In the genomic region with DNA sequence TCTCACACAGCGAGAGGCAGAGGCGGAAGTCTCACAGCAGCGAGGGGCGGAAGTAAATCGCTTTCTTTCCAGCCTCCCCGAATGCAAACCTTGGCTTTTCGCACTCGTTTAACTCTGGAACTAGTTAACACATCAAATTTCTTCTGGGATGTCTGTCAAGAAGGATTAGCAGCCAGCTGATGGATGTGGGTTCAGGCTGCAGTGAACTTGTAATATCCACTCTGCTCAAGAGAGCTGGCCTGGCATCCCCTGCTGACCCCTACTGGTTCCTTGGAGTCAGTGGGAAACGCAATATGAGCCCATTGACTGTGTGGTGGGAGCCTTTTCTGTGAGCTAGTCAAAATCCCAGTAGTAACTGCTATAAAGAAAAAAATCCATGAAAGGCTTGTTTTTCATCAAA, we compare ENCODE assay signal across 8 mouse cellular contexts.
DNase-seq lines count a peak whose midpoint lies in the region; ATAC-seq and TF ChIP-seq lines count a peak whose summit lies in the region.

No protein-coding gene starts in this region.

- no peak overlapping the region for H3K27ac ChIP-seq in heart, adult 2 months
- H3K27ac ChIP-seq in hindbrain, embryonic 16.5 days (ENCODE audit: low read depth, low read length) = no peak overlapping the region
- H3K27ac ChIP-seq in midbrain, embryonic 14.5 days (replicated peaks; ENCODE audit: low read depth, low read length) = no peak overlapping the region

- DNase-seq in heart, adult 2 months = no peak
- no peak for DNase-seq in heart, adult 9 months (ENCODE audit: low spot score in 2 of 2)
- peak; percentile 54 for DNase-seq in embryo, embryonic 9.5 days (ENCODE audit: extremely low spot score)
- DNase-seq in midbrain, embryonic 14.5 days = peak; percentile 72
- DNase-seq in frontal cortex, postnatal 10 days (ENCODE audit: low spot score in 2 of 2) = no peak
- no peak for DNase-seq in cerebellum, adult 9-11 months
- no peak for DNase-seq in spleen, adult 12 weeks (ENCODE audit: low spot score)

- H3K9ac ChIP-seq in heart, adult 2 months (ENCODE audit: low read depth, low read length) = no peak overlapping the region
- no peak overlapping the region for H3K9ac ChIP-seq in hindbrain, embryonic 16.5 days (ENCODE audit: low read depth, low read length)
- H3K9ac ChIP-seq in midbrain, embryonic 14.5 days (replicated peaks; ENCODE audit: low read length) = no peak overlapping the region

- no peaks in the 10 kb centered on the region for H3K79me2 ChIP-seq in heart, adult 2 months (replicated peaks; ENCODE audit: control insufficient read depth, insufficient read depth, low read length)

- TF ChIP-seq EP300 in heart, adult 2 months (IDR thresholded peaks at IDR 0.05; ENCODE audit: insufficient read depth, low read depth, low read length) = no peak

- H3K27me3 ChIP-seq in heart, adult 2 months (ENCODE audit: control insufficient read depth, insufficient read depth, low read length) = no peaks in the 10 kb centered on the region
- no peaks in the 10 kb centered on the region for H3K27me3 ChIP-seq in hindbrain, embryonic 16.5 days (replicated peaks; ENCODE audit: control insufficient read depth, insufficient read depth, low read length)
- no peaks in the 10 kb centered on the region for H3K27me3 ChIP-seq in midbrain, embryonic 14.5 days (ENCODE audit: control insufficient read depth, insufficient read depth, low read length)

- H3K9me3 ChIP-seq in hindbrain, embryonic 16.5 days (ENCODE audit: control insufficient read depth, low read length) = no peaks in the 10 kb centered on the region
- H3K9me3 ChIP-seq in midbrain, embryonic 14.5 days (ENCODE audit: control insufficient read depth, low read length) = no peaks in the 10 kb centered on the region

- H3K4me2 ChIP-seq in hindbrain, embryonic 16.5 days (ENCODE audit: low read length) = peak overlapping the region; percentile 48
- peak overlapping the region; percentile 34 for H3K4me2 ChIP-seq in midbrain, embryonic 14.5 days (ENCODE audit: low read length)

- intact Hi-C loops in heart, adult 2 months (cut with DNase I) = no loop called here

- no peak overlapping the region for H3K4me3 ChIP-seq in heart, adult 2 months
- H3K4me3 ChIP-seq in hindbrain, embryonic 16.5 days (ENCODE audit: low read length) = no peak overlapping the region
- H3K4me3 ChIP-seq in midbrain, embryonic 14.5 days (replicated peaks; ENCODE audit: low read depth, low read length) = no peak overlapping the region

- no peaks in the 10 kb centered on the region for H3K4me1 ChIP-seq in heart, adult 2 months (ENCODE audit: control insufficient read depth, insufficient read depth, low read length)
- H3K4me1 ChIP-seq in hindbrain, embryonic 16.5 days (ENCODE audit: control insufficient read depth, insufficient read depth, low read depth, low read length) = peaks cover 4% of the 10 kb centered on the region
- 0 out of 2 replicates have a peak, but pooled peaks cover 6% of the 10 kb centered on the region for H3K4me1 ChIP-seq in midbrain, embryonic 14.5 days (ENCODE audit: control insufficient read depth, insufficient read depth, low read length)

- H3K36me3 ChIP-seq in heart, adult 2 months (ENCODE audit: control insufficient read depth, insufficient read depth, low read length) = no peaks in the 10 kb centered on the region
- H3K36me3 ChIP-seq in hindbrain, embryonic 16.5 days (ENCODE audit: control insufficient read depth, insufficient read depth, low read length) = no peaks in the 10 kb centered on the region
- no peaks in the 10 kb centered on the region for H3K36me3 ChIP-seq in midbrain, embryonic 14.5 days (ENCODE audit: control insufficient read depth, insufficient read depth, low read length)

- ATAC-seq in hindbrain, embryonic 16.5 days = peak; percentile 79
- peak; percentile 53; the same call in 1 of the 2 replicates for ATAC-seq in midbrain, embryonic 14.5 days (ENCODE audit: low FRiP score, low TSS enrichment)

- WGBS in heart, adult 2 months = 20% methylated on average over 9 of the region's 9 CpGs
- WGBS in hindbrain, embryonic 16.5 days = 23% methylated on average over 9 of the region's 9 CpGs
- 23% methylated on average over 9 of the region's 9 CpGs for WGBS in midbrain, embryonic 14.5 days

- no peak for TF ChIP-seq POLR2A in heart, adult 2 months (IDR thresholded peaks at IDR 0.05; ENCODE audit: insufficient read depth, low read depth, low read length)

- peak; percentile 24; the same call in 1 of the 2 replicates for TF ChIP-seq CTCF in heart, adult 2 months (IDR thresholded peaks at IDR 0.05)

Comparison
In these comparisons a context has a peak if more than half of its experiments do, and no peak if none do; other contexts are left out.
1. DNase-seq: peak in embryo, embryonic 9.5 days (single experiment) and midbrain, embryonic 14.5 days (single experiment); none in heart, adult 2 months (0 of 2), heart, adult 9 months (0 of 2), frontal cortex, postnatal 10 days (0 of 2), cerebellum, adult 9-11 months (single experiment) and spleen, adult 12 weeks (single experiment).